Mouse (Mus musculus) stomach, embryonic 16.5 days (tissue): ENCODE measurements at regions not wholly inside any gene's neighbourhood (a gene's known extent, or its start where the extent isn't known, plus 50 kb on each side); places are given as distances from the start of the nearest gene placed in this dataset.
A peak's percentile ranks its signal among the peaks of the same experiment; 100 is the strongest.

Experiments
- ATAC-seq: fragments of 200-750 bp; cut with Nextera tagmentation; 2 replicates; pipeline ENCODE4 v1.8.0; 2017; ENCODE audit warnings: moderate number of reproducible peaks, moderate TSS enrichment; ENCODE audit not compliant: insufficient read depth, low FRiP score
- H3K27ac ChIP-seq: fragments of 300-500 bp; sonication (generic); 2 replicates; pipeline ENCODE4 v1.5.1; 2014; ENCODE audit warnings: low read length
- H3K27me3 ChIP-seq: fragments of 300-500 bp; sonication (generic); 2 replicates; pipeline ENCODE4 v1.6.1; 2014; ENCODE audit warnings: low read length, control low read depth, mixed read lengths; ENCODE audit not compliant: control insufficient read depth, insufficient read depth
- H3K36me3 ChIP-seq: fragments of 300-500 bp; sonication (generic); 2 replicates; pipeline ENCODE4 v1.6.1; 2014; ENCODE audit warnings: low read length; ENCODE audit not compliant: control insufficient read depth, insufficient read depth
- H3K4me1 ChIP-seq: fragments of 300-500 bp; sonication (generic); 2 replicates; pipeline ENCODE4 v1.6.1; 2014; ENCODE audit warnings: low read length, control low read depth, mixed read lengths; ENCODE audit not compliant: control insufficient read depth, insufficient read depth
- H3K4me2 ChIP-seq: fragments of 300-500 bp; sonication (generic); 2 replicates; pipeline ENCODE4 v1.6.1; 2014; ENCODE audit warnings: low read depth, low read length, mixed read lengths
- H3K4me3 ChIP-seq: fragments of 300-500 bp; sonication (generic); replicated peaks from 2 replicates; pipeline ENCODE4 v1.5.1; 2014; ENCODE audit warnings: mild to moderate bottlenecking, low read length
- H3K9ac ChIP-seq: fragments of 300-500 bp; sonication (generic); 2 replicates; pipeline ENCODE4 v1.6.1; 2014; ENCODE audit warnings: low read length
- H3K9me3 ChIP-seq: fragments of 300-500 bp; sonication (generic); replicated peaks from 2 replicates; pipeline ENCODE4 v1.6.1; 2016; ENCODE audit warnings: low read length, control low read depth; ENCODE audit not compliant: control insufficient read depth
- WGBS: fragments of 180-500 bp; shearing (Covaris S2); extraction: QIAGEN DNeasy Blood & Tissue Kit; methylation state at CpG from one replicate; pipeline ENCODE4 v1.1.7; 2014; 5-methylcytosine and 5-hydroxymethylcytosine counted together

DNA sequence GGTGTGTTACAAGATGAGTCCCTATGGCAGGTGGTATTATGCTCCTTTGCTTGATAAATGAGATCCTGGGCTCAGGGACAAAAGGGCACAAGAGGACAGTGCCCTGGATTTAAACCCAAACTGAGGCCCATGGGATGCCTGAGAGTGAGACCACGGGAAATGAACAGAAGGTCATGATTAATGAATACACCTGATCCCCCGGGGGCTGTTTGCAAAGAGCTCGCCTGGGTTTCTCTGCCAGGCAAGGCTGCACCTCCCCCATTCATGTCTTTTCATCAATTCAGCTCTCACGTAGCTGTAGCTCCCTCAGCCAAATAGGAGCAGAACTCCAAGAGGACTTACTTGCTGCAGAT lies 336.9 kb downstream of the Mex3b start:
- no peaks in the 10 kb centered on the region for H3K27me3 ChIP-seq
- WGBS, result 23% methylated on average over 4 of the region's 4 CpGs
- no peak overlapping the region for H3K9ac ChIP-seq
- H3K9me3 ChIP-seq, result no peaks in the 10 kb centered on the region
- no peak overlapping the region for H3K4me3 ChIP-seq
- ATAC-seq, result no peak
- H3K4me1 ChIP-seq, result peaks cover 11% of the 10 kb centered on the region
- H3K4me2 ChIP-seq, result no peak overlapping the region
- H3K27ac ChIP-seq, result no peak overlapping the region
- no peaks in the 10 kb centered on the region for H3K36me3 ChIP-seq

DNA sequence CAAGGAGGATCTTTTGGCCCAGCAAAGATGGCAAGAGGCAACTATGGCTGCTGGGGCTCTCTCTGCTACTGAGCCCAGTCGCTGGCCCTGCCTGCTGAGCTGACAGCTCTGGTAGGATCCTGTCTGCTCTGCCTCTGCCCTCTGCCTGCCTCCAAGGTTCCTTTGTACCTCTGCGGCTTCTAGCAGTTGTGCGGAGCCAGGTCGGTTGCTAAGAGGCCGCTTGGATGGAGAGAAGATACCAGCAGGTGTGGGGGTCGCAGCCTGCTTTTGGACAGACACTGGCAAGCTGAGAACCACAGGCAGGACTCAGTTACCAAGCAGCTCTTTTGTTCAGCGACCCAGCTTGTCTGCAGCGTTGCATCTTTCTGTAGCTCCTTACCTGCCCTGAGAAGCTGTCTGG lies 337.6 kb downstream of the Mex3b start:
- Histone ChIP-seq H3K4me2 (no peak overlapping the region), H3K9me3 (no peaks in the 10 kb centered on the region), H3K9ac (no peak overlapping the region), H3K4me3 (no peak overlapping the region), H3K4me1 (peaks cover 11% of the 10 kb centered on the region), H3K27me3 (no peaks in the 10 kb centered on the region), H3K27ac (no peak overlapping the region), H3K36me3 (no peaks in the 10 kb centered on the region)
- 44% methylated on average over 8 of the region's 8 CpGs for WGBS
- no peak for ATAC-seq

DNA sequence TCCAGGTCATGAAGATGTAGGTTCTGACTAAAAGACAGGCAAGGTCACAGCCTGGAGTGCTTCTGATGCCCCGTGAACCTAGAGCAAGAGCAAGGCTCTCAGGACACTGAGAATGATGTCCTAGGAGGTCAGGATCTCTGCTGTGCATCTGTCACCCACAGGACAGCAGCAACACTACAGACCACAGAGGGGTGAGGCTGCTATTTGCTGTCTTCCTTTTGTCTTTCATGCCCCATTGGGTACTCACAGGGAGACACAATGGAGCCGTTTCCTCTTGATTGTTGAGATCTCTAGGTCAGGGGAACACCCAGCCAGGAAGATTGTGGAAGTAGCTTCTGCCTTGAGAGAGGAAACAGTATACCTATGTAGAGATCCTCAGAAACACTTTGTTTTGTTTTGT lies 339.9 kb downstream of the Mex3b start:
- H3K4me2 ChIP-seq, result no peak overlapping the region
- ATAC-seq, result no peak

DNA sequence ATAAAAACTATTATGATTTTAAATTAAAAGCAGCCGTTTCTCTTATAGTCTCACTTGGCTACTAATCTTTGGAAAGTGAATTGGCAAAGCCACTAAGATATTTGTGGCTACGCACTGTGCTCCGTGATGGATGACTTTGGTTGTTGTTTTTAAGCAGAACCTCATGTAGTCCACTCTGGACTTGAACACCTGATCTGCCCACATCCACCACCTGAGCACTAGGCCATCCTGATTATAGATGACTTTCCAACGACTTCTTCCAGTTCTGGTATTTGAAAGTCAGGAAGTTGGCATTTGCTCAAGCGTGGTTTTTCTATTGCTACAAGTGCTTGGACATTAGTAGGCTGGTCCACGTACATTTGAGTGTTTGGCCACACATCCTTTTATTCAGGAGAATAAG lies 344.5 kb downstream of the Mex3b start:
- H3K27ac ChIP-seq, result no peak overlapping the region
- no peaks in the 10 kb centered on the region for H3K9me3 ChIP-seq
- no peak overlapping the region for H3K4me2 ChIP-seq
- no peak for ATAC-seq
- WGBS, result 80% methylated on average over 6 of the region's 6 CpGs
- no peak overlapping the region for H3K9ac ChIP-seq
- H3K27me3 ChIP-seq, result no peaks in the 10 kb centered on the region
- no peaks in the 10 kb centered on the region for H3K36me3 ChIP-seq
- 0 out of 2 replicates have a peak, but pooled peaks cover 3% of the 10 kb centered on the region for H3K4me1 ChIP-seq
- H3K4me3 ChIP-seq, result no peak overlapping the region

More for the DNA sequence above, 339.9 kb downstream of the Mex3b start:
- WGBS, result 76% methylated on average over 2 of the region's 2 CpGs
- peaks cover 3% of the 10 kb centered on the region; the same call in 1 of the 2 replicates for H3K4me1 ChIP-seq
- no peaks in the 10 kb centered on the region for H3K36me3 ChIP-seq
- no peaks in the 10 kb centered on the region for H3K9me3 ChIP-seq
- no peak overlapping the region for H3K27ac ChIP-seq
- H3K4me3 ChIP-seq, result no peak overlapping the region
- H3K27me3 ChIP-seq, result no peaks in the 10 kb centered on the region
- H3K9ac ChIP-seq, result no peak overlapping the region

DNA sequence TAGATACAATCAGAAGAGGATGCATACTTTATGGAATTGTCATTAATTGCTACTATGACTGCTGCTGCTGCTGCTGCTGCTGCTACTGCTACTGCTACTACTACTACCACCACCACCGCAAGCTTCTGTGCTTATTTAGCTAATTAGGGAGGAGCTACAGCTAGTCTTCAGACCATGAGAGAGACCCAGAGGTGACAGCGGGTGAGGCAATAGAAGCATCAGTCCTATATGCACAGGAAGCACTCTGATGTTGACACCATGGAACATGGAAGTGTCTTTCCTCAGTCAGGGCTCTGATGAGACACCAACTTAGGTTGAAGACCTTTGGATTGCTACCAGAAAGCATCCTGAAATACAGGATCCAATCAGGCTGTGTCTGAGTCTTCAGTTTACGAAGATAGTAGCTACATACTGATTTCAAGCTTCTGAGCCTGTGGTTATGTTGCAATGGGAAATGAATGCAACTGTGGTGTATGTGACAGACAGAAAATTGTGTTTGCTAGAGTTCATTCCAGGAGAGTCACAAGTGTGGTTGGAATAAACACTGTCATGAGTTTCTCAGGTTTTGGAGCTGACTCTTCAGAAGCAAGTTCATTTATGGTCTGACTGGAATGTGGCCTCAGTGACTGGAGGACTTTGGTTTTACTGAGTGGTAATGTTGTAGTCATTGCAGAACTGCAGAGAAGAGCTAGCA lies 355.0 kb downstream of the Mex3b start:
- Histone ChIP-seq H3K27ac (no peak overlapping the region), H3K36me3 (no peaks in the 10 kb centered on the region), H3K9me3 (no peaks in the 10 kb centered on the region), H3K4me2 (no peak overlapping the region), H3K27me3 (no peaks in the 10 kb centered on the region), H3K9ac (no peak overlapping the region), H3K4me3 (no peak overlapping the region), H3K4me1 (no peaks in the 10 kb centered on the region)
- 73% methylated on average over 3 of the region's 3 CpGs for WGBS
- no peak for ATAC-seq

DNA sequence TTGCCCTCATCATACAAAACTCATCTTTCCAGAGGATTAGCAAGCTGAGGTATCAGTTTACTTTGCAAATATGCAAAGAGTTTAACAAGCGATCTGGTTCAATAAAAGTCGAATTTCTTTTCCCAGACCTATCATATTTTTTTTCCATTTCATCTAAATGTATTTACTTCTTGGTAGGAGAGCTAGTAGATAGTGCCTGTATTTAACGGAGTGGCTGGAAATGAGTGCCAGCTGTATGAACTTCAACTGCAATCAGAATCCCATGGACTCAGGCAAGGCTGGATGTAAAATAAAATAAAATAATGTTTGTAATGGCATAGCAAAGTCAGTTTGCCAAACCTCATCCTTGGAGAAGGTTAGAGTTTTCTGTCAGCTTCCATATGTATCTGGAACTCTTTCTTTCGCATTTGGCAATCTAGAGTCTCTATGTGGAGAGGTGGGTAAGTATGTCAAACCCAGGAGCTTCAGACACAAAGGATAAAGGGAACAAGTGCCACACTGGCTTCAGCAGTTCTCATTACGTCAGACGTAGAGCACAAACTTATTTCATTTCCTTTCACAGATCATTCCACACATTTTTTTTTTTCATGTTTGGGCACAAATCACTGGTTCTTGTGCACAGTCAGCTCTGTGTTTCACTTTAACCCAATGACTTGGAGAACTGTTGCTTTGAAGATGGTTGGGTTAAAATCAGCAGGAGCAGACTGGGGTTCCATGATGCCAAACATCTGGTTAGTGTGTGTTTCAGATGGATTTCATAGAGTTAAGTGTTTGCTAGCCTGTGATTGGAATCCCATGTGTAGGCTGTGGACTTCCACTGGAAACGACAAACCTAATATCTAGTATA lies 357.2 kb upstream of the Tmc3 start:
- H3K27me3 ChIP-seq, result no peaks in the 10 kb centered on the region
- no peak overlapping the region for H3K9ac ChIP-seq
- no peak for ATAC-seq
- 59% methylated on average over 7 of the region's 7 CpGs for WGBS
- no peak overlapping the region for H3K4me3 ChIP-seq
- H3K4me2 ChIP-seq, result no peak overlapping the region
- 0 out of 2 replicates have a peak, but pooled peaks cover 8% of the 10 kb centered on the region for H3K9me3 ChIP-seq
- H3K4me1 ChIP-seq, result no peaks in the 10 kb centered on the region
- no peaks in the 10 kb centered on the region for H3K36me3 ChIP-seq
- H3K27ac ChIP-seq, result no peak overlapping the region

DNA sequence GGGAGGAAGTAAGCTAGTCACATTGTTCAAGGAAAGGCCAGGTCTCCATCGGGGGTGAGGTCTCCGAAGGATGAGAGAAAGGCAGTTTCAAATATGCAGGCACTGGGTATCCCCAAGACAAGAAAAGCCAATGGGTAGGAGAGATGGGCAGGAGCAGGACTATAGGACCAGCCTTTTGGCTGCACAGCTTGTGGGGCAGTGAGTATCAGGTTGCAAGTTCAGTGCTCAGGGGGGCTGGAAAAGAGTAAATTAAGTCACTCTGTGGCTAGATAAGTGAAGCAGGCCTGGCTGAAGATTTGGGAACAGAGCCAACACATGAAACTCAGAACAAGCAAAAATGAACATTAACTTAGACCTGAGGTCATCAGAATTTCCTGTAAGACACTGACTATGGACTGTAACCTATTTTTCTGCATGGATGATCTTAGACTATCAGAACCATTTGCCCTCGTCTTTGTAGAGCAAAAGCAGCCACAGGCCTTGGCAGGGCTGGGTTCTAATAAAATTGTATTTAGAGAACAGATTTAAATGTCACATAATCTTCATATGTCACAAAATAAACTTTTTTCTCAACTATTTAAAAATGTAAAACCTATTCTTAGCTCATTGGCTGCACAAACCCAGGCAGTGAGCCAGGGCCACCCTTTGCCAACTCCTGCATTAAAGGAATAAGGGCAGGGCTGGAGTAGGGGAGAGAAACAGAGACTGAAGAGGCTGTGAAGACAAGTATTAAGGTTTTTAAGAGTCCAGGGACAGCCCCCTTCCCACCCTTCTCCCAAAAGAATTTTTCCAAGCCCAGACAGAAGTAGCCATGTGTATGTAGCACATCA lies 354.0 kb upstream of the Tmc3 start:
- Histone ChIP-seq H3K36me3 (no peaks in the 10 kb centered on the region), H3K9ac (no peak overlapping the region), H3K9me3 (0 out of 2 replicates have a peak, but pooled peaks cover 8% of the 10 kb centered on the region), H3K4me2 (no peak overlapping the region), H3K4me1 (no peaks in the 10 kb centered on the region), H3K27me3 (no peaks in the 10 kb centered on the region), H3K27ac (peak overlapping the region; percentile 0; the same call in 1 of the 2 replicates), H3K4me3 (no peak overlapping the region)
- 56% methylated on average over 3 of the region's 3 CpGs for WGBS
- ATAC-seq, result peak; percentile 37; the same call in 1 of the 2 replicates

DNA sequence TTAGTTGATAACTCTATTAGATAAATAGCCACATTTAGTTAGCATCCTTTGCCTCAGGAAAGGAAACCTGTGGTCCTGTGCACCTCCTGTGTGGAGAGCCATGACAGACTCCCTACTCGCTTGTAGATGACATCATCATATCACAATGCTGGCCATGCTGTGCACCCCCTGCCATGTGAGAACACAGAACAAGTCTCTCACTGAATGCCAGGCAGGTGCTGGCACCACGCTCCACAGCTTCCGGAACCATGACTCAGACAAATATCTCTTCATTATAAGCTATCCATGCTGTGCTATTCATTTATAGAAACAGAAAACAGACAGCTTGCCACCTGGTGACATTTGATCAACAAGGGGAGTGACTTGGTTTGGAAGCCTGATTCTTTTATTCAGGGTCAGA lies 349.1 kb upstream of the Tmc3 start:
- Histone ChIP-seq H3K9ac (no peak overlapping the region), H3K36me3 (no peaks in the 10 kb centered on the region), H3K27me3 (no peaks in the 10 kb centered on the region), H3K4me3 (no peak overlapping the region), H3K4me2 (no peak overlapping the region), H3K4me1 (no peaks in the 10 kb centered on the region), H3K9me3 (no peaks in the 10 kb centered on the region), H3K27ac (no peak overlapping the region)
- WGBS, result 81% methylated on average over 3 of the region's 3 CpGs
- no peak for ATAC-seq

DNA sequence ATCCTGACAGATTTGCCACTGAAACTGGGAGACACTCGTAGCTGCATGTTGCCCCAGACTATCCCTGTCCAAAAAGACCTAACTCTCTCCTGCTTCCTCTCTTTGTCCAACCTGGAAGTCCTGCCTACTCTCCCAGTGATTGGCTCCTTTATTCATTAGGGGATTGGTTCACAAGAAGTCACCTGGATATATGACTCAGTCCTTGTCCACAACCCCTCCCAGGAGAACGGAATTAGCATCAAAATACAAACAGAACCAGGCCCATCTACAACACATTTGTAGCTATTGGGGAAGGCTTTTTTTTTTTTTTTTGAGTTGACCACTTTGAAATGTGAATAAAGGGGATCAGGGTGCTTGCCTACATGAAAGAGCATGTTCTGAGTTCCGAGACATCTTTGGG lies 347.4 kb upstream of the Tmc3 start:
- no peaks in the 10 kb centered on the region for H3K9me3 ChIP-seq
- H3K9ac ChIP-seq, result no peak overlapping the region
- H3K4me2 ChIP-seq, result no peak overlapping the region
- H3K27me3 ChIP-seq, result no peaks in the 10 kb centered on the region
- H3K4me1 ChIP-seq, result peaks cover 3% of the 10 kb centered on the region; the same call in 1 of the 2 replicates
- 77% methylated on average over 3 of the region's 3 CpGs for WGBS
- H3K4me3 ChIP-seq, result no peak overlapping the region
- H3K36me3 ChIP-seq, result no peaks in the 10 kb centered on the region
- H3K27ac ChIP-seq, result no peak overlapping the region
- no peak for ATAC-seq
